Mouse (Mus musculus): Measurements from ENCODE around the gene Nt5c3b.

DNA sequence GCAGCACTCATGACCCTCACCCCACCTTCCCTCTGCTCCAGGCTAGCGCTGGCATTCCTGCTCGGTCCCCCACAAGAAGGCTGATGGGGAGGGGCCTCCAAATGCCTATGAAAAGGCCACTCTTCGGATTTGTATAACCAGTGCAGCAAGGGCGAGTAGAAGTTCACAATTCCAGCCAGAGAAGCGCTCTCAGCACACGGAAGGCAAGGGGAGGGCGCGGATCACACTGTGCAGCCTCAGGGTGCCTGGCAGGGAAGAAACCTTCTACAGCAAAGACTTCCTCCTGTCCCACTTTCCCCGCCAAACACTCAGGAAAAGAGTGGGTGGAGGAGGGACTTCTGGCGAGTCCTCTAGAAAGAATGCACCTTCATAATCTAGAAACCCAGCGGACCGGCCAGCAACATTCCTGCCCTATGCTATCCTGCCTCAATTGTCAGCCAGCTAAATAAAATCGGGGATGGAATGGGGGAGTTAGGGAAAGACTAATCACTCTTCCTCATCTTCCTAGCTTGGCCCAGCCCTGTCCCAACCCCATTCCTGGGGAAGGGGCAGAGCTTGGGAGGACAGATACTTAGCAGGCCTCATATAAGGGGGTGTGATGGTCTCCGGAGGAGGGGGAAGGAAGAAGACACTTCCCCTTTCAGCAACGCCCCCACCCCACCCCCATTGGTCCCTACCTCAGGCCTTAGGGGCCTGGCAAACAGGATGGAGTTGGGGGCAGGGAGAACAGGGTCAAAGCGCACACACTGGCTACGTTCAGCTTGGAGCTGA, 45.6 kb downstream of the Nt5c3b start:
- no peak for TF ChIP-seq CTCF (conservative IDR thresholded peaks at IDR 0.05; ENCODE audit: low read length)
- TF ChIP-seq NANOG (IDR thresholded peaks at IDR 0.05; ENCODE audit: borderline replicate concordance, low read length), result no peak
- TF ChIP-seq POU5F1 (IDR thresholded peaks at IDR 0.05; ENCODE audit: borderline replicate concordance, low read length), result no peak

Data from E14TG2a.4 (cell line).